Mouse (Mus musculus): ENCODE measurements around the gene Gm5795. TPM values are rescaled to one million over a fixed set of nuclear protein-coding genes. Genes with fewer than 3 reads are reported as not detected.
"Not testable (repeated sequence)": the region's sequence is repeated elsewhere in the genome, so short reads cannot be mapped to it uniquely, and the experiment has no call there.

Gm5795 gene
- under 1 TPM in 1 of 3 experiments, not detected in 2; 0.30 TPM for polyA plus RNA-seq (2017; shearing (Covaris generic))

DNA sequence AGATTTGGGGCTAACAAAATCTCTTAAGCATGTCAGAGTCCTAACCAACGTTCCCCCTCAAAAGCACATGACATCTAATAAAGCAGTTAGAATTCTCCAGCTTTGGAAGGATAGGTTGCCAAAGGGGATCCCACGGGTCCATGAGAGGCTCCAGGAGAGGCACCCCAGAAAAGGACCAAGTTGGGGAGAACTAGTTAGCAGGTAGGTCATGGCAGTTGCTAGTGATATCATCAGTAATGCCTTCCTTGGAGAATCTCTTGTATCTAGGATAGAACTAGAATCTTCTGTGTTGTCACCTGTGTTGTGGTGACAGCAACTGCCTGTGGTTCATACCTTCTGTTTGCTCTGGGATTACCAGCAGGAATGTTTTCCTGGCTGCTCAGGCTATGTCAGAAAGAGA is at the start of gene Gm5795:
TSS of gene Gm5795 (plus strand) at position 301 of the 400 bp plus-strand sequence.
- ATAC-seq = not testable (repeated sequence)

DNA sequence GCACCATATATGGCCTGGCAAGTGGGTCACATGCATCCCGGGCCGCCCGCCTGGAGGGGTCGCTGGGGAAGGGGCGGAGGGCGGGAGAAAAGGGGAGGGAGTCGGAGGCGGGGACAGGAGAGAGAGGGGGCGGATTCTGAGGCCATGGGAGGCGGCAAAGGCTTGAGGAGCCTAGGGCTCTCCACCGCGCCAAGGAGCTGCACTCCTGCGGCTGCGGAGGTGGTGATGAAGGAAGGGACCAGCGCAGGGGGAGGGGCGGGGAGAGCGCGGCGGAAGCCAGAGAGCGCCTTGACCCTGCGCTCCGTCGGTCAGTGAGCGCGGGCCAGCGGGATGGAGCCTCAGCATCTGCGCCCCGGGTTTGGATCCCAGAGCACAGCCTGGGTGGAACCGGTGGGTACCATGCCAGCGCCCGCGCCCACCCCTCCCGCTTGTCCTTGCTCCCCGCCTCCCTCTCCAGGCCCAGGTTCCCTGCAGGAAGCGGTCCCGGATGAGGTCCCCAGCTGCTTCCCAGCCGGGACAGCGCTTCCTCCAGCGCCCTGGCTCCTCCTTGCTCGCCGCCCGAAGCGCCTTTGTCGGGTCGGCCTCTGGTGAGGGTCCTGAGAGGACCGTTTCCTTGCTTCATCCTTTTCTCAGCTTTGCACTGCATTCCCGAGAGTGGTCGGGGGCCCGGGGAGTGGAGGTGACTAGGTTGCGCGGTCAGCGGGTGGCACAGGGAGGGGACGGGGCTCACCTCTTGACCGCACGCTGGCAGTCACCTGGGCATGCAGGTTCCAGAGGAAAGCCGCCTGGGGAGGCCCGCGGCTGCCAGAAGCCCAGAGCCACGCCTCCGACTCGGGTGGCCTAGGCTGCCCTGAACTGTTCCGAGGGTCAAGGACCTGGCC is 20.5 kb downstream of the Gm5795 start, which contains the start of gene D830030K20Rik:
TSS of gene D830030K20Rik (plus strand) at position 217 of the 881 bp plus-strand sequence.
- not testable (repeated sequence) for ATAC-seq

DNA sequence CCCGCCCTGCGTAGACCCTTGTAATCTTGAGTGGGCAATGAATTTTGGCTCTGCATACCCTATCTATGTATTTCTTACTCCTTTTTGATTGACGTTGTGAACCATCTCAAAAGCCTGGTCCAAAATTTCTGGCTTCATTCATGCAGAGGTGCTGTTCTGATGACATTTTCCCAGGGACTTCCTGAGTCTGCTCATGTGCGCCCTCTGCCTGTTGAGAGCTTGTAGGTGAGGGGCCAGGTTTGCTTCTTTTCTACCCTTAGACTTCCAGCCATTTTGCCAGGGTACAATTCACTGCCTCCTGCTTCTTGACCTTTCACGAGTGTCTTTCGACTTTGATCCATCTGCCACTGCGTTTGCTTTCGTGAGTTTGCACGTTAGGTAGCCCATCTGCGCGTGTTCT is 21.3 kb downstream of the Gm5795 start:
- not testable (repeated sequence) for ATAC-seq

Other genes with a start within 250 kb of the Gm5795 start
- not detected for gene Gm2888, start 158.3 kb upstream of the Gm5795 start, polyA plus RNA-seq (2017; shearing (Covaris generic))
- gene Gm2897, start 139.0 kb upstream of the Gm5795 start, polyA plus RNA-seq (2017; shearing (Covaris generic)) = 10 to 100 TPM in 1 of 3 experiments, 1 to 10 TPM in 2; 1.7 to 12.0 (median 3.6) TPM
- gene Gm10340, start 54.3 kb upstream of the Gm5795 start, polyA plus RNA-seq (2017; shearing (Covaris generic)) = not detected
- 10 to 100 TPM; 11.1 to 51.5 (median 27.2) TPM for gene D830030K20Rik, start 20.2 kb downstream of the Gm5795 start, polyA plus RNA-seq (2017; shearing (Covaris generic))
- gene Gm2956, start 144.4 kb downstream of the Gm5795 start, polyA plus RNA-seq (2017; shearing (Covaris generic)) = 1 to 10 TPM in 2 of 3 experiments, not detected in 1; 1.1 to 1.2 TPM
- gene Gm10413, start 206.8 kb downstream of the Gm5795 start, polyA plus RNA-seq (2017; shearing (Covaris generic)) = not detected
- gene Gm10409, start 224.4 kb downstream of the Gm5795 start, polyA plus RNA-seq (2017; shearing (Covaris generic)) = 10 to 100 TPM in 2 of 3 experiments, 1 to 10 TPM in 1; 4.9 to 21.0 (median 11.0) TPM
- gene Gm3005, start 239.8 kb downstream of the Gm5795 start, polyA plus RNA-seq (2017; shearing (Covaris generic)) = 10 to 100 TPM in 2 of 3 experiments, 1 to 10 TPM in 1; 4.3 to 23.4 (median 12.2) TPM